In the genomic region with DNA sequence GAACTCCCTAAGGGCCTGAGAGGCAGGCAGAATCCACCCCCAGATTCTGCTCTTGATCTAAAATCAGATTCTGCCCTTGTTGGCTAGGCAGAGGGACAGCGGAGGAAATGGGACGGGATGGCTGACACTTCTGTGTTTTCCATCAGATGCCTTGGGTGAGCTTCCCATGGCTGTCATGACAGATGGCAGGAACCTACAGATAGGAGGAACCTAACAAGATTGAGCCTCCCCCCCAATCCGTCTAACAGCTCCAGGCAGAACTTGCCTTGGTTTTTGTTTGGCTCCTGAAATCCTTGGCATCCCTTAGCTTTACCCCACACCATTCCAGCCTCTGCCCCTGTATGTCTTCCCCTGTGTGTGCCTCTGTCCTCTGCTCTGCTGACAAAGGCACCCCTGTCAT, we compare ENCODE assay signal across 9 mouse cellular contexts. TPM values are rescaled to one million over a fixed set of nuclear protein-coding genes. Genes with fewer than 3 reads are reported as not detected.
"Had no signal": no experiment of that assay in that cellular context is flagged by ENCODE, and none has a peak within 500 bp of the region (broad histone marks: within the 10 kb centered on the region; RNA-seq: fewer than 3 reads in every experiment).

No protein-coding gene starts in this region.

- H3K4me1 ChIP-seq: liver, embryonic 12.5 days; midbrain, embryonic 12.5 days had no signal

- H3K9ac ChIP-seq: limb, embryonic 15.5 days; liver, embryonic 12.5 days; lung, embryonic 14.5 days; midbrain, embryonic 12.5 days had no signal

- ATAC-seq: intestine, postnatal 0 days; liver, embryonic 12.5 days; midbrain, embryonic 16.5 days had no signal

- H3K27ac ChIP-seq: limb, embryonic 15.5 days; liver, embryonic 12.5 days; midbrain, embryonic 12.5 days; stomach, postnatal 0 days had no signal

- DNase-seq: thymus, postnatal 4 days had no signal

- H3K4me2 ChIP-seq: liver, embryonic 12.5 days; midbrain, embryonic 12.5 days had no signal

- H3K27me3 ChIP-seq: limb, embryonic 15.5 days had no signal

- H3K4me3 ChIP-seq: limb, embryonic 15.5 days; liver, embryonic 12.5 days; midbrain, embryonic 12.5 days had no signal

- H3K36me3 ChIP-seq: limb, embryonic 15.5 days; liver, embryonic 12.5 days; midbrain, embryonic 12.5 days had no signal

- H3K9me3 ChIP-seq: limb, embryonic 15.5 days; liver, embryonic 12.5 days; midbrain, embryonic 12.5 days had no signal

RNA-seq across cellular contexts. Expression of gene Zcchc14, which starts 22.5 kb away (rescaled TPM):
- total RNA-seq: megakaryocyte-erythroid progenitor cell, adult 5-6 weeks had no signal
